Mouse (Mus musculus) retina, embryonic 14.5 days (tissue): ENCODE measurements at regions not wholly inside any gene's neighbourhood (a gene's known extent, or its start where the extent isn't known, plus 50 kb on each side); places are given as distances from the start of the nearest gene placed in this dataset.

Experiments used
- DNase-seq: peaks from one replicate; pipeline ENCODE4 v3.0.0-alpha.2; 2015; ENCODE audit warnings: low spot score

GRCm38 (mm10) chr2:78011821-78012220, 65.6 kb upstream of the Cwc22 start:
- DNase-seq, result no peak

GRCm38 (mm10) chr2:78011051-78011800, 65.1 kb upstream of the Cwc22 start:
- no peak for DNase-seq

GRCm38 (mm10) chr2:78010066-78010690, 64.0 kb upstream of the Cwc22 start:
- DNase-seq, result no peak

- DNase-seq, result no peak
Observed at GRCm38 (mm10) chr2:78008094-78008493, 61.9 kb upstream of the Cwc22 start.

- peak; percentile 44 for DNase-seq
Observed at GRCm38 (mm10) chr2:78005402-78006021, 59.3 kb upstream of the Cwc22 start.

- no peak for DNase-seq
Observed at GRCm38 (mm10) chr2:78004426-78004825, 58.3 kb upstream of the Cwc22 start.
